Mouse (Mus musculus) G1E-ER4 (cell line): Measurements from ENCODE around the gene Mxd4. TPM values are rescaled to one million over a fixed set of nuclear protein-coding genes. Genes with fewer than 3 reads are reported as not detected.

Source experiments
- GATA1 ChIP-seq: IDR thresholded peaks from one replicate; pipeline ENCODE4 v1.8.0; 2012; ENCODE audit warnings: low read length, inconsistent platforms
- polyA plus RNA-seq: library from polyadenylated mRNA; stranded (reverse); fragments of >175 nt; gene quantifications from 2 replicates; pipeline ENCODE4 v1.2.3, GENCODE M21; 2012

Gene Mxd4
- polyA plus RNA-seq, 1 experiment = 18.2 TPM

GRCm38 (mm10) chr5:34185051-34185580 is 2.4 kb downstream of the Mxd4 start:
- no peak for TF ChIP-seq GATA1

DNA sequence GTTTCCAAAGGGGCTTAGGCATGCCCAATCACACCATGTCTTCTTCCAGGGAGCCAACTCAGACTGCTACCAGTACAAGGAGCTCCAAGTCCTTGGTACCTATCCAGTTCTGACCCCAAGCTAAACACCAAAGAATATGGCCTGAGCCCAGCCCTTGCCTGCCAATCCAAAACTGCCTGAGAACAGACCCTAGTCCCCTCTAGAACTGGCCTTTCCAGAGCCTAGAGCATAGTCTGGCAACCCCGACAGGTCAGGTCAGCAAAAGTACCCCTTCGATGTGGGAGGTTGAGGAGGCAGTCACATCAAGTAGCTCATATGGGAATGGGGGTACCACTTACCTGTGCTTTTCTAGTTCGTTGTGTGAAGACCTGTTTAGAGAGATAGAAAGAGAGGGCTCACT is 3.5 kb downstream of the Mxd4 start:
- TF ChIP-seq GATA1 = no peak

DNA sequence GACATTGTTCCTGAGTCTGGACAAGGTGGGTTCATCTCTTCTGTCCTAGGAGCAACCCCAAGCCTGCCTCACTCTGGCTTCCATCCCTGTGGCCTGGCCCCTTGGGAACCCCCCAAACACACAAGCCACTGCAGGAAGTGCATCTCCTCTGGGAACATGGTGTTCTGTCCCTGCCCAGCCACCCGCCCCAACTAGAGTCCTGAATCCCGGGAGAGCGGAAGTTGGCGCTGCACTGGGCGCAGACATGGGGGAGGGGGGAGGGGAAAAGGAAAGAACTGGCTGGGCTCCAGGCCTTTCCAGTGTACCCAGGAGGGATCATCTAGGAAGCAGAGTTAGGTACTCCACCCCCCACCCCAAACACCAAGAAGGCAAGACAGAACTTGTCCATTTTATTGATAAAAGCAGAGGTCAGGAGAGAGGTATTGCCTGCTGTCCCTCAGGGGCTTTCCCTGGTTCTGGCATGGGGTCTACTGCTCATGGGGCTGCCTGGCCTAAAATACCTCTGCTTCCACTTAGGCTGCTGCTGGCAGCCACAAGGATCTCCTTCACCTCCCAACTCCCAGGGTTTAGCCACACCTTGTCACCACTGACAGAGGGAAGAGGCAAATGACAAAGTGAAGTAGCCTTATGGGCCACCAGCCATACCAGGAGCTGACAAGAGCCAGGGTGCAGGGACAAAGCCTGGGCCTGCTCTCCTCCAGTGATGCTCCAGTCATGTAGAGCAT is 4.2 kb downstream of the Mxd4 start:
- TF ChIP-seq GATA1 = no peak

DNA sequence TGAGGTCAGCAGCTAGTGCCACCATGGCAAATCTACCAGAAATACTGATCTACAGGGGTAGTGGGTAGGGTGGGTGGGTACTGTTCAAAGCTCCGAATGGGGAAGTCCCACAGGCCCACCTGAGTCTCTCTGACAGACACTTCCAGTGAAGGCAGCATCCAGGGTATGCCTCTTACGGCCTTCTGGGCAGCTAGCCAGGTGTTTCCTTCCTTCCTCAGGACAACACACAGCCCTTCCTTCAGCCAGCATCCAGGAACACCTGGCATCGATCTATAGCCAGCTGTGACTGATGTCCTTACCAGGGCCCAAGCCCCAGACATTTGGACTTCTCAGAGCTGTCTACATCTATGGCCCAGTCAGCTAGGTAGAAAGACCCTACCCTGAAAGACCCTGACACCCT is 5.0 kb downstream of the Mxd4 start:
- no peak for TF ChIP-seq GATA1

DNA sequence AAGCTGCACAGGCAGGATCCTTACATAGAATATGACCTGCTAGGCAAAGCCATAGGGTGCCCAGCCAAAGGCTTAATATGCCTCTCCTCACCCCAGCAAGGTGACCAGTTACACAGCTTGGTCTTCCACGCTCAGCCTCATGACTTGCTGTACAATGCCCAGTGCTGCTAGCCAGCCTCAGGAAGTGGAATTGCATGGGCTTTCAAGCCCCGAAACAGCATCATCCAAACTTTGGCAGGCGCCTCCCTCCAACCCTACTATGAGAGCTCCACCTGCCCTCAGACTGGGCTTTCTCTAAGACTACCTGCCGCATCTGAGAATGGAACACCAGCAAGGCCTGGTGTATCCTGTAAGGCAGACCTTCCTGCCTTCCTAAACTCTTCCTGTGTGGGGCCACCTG is 9.7 kb downstream of the Mxd4 start:
- no peak for TF ChIP-seq GATA1

DNA sequence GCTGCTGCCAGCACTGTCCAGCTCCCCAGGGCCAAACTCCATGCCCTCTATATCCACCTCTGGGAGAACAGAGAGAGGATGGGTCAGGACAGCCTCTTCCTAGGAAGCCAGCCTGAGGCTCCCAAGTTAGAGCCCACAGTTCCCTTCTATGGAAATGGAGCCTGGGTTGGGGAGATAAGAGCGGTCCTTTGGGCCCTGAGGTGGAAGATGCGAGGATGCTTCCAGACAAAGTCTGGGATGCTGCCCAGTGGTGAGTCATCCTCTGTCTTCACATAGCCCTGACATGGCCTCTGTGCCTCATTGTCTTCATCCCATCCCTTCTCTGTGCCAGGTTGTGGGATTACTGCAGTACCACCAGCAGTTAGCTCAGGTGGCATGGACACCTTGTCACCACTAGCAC is 10.4 kb downstream of the Mxd4 start:
- TF ChIP-seq GATA1 = no peak

- no peak for TF ChIP-seq GATA1
Measured at GRCm38 (mm10) chr5:34176691-34177090, 10.8 kb downstream of the Mxd4 start.

- no peak for TF ChIP-seq GATA1
Measured at GRCm38 (mm10) chr5:34175403-34175694, 12.2 kb downstream of the Mxd4 start.

DNA sequence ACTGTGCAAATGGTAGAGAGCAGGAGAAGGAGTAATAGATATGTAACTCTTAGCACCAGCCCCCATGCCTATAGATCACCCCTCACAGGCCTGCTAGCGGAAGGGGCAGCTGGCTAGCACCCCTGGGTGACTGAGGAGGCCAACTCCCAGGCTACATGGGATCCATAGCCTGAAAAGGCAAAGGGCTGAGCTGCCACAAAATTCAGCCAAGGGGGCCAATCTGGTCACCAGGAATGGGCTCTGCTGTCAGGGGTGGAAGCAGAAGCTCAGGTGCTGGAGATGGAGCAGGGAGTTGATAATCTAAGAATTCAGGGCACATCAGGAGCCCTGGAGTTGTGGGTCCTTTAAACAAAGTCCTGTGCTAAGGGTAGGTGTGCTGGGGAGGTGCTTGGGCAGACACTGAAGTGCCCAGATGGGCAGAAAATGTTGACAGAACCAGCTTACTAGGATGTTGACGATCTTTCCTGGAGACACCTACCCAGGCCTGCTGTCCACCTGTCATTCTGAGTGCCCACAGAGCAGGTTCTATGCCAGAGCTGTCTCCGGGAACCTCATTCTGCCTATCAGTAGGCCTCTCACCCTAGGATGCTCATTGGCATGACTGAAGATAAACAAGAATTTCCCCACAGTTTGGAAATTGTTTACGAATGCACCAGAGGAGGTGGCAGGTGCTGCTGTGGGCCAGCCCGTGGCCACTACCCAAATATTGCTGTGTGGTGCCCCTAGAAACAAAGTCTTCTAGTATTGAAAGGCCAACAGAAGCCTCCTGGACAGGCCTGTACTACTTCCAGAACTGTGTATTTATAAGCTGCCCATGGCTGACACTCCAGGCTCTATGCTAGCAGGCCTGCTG is 12.7 kb downstream of the Mxd4 start:
- TF ChIP-seq GATA1 = no peak

DNA sequence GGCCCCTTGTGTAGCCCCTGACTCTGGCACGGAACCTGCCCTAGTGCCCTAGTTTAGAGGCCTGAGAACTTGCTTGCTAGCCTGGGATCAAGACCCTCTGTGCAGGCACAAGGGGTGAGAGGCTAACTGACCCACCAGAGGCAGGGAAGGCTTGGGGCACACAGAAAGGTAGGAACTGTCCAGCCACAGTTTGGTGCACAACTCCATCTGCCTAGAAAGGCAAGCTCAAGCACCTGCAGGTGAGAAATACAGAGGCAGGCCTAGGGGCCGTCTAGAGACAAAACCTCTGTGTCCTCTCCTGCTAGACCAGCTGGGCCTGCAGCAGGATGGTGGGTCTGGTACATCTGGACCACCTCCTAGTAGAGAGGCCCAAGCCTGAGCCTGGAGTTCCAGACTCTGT is 13.5 kb downstream of the Mxd4 start:
- no peak for TF ChIP-seq GATA1

- TF ChIP-seq GATA1 = no peak
Measured at GRCm38 (mm10) chr5:34170726-34171125, 16.8 kb downstream of the Mxd4 start.

DNA sequence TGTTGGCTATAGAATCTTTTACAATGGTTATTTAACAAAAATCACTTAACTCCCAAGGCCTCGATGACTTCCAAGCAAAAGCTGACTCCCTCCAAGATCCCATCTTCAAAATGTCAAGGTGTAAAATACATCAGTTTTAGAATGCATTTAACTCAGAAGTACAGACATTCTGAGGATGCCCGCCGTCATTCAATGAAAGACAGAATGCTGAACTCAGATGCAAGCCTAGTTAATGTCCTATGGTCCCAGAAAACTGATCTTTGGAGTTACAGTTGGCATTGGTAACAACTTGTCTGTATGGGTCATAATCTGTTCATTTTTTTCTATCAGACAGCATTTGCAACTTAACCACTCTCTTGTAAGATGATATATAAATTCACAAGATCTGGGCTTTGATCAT is 17.6 kb downstream of the Mxd4 start:
- no peak for TF ChIP-seq GATA1

DNA sequence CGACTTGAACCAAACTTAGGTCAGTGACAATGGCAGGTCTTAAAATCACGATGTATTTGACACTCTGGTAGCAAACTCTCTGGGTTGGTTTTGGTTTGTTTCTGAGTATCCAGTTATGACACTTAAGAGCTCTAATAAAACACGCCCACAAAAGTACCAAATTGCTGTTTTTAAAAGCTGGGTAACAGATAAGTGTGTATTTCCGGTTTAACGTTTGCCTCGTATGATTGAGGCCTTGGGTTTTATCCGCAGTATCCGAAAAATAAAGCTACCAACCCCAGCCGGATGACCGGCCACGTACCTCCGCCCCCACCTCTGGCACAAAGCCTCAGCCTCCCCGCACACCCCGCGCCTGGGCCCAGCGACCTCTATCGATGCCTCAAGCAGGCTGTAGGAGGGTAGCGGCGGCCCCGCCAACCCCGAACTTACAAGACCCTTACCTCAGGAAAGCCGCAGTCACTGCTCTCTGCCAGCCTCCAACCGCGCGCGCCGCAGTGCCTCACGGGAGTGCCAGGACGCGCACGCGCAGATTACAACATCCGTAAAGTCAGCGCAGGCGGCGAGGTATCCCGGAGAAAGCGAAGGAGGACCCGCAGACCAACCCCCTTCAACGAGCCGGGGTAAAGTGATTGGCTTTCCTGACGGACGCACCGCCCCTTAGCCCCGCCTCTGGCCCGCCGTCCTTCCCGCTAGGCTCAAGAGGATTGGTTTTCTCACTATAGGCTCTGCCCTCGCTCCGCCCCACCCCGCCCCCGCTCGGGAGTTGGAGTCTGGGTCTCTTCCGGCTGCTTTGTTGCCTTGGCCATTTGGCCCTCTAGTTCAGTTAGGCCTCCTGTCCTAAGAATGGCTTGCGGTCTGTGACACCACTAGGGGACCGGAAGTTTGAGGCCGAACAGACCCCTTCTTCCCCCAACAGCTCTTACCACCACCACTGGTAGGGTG is 18.3 kb downstream of the Mxd4 start, which contains the start of the genes Poln and Haus3:
TSS of gene Poln (minus strand) at position 499 of the 942 bp plus-strand sequence.
TSS of gene Haus3 (minus strand) at position 578 of the 942 bp plus-strand sequence.
- TF ChIP-seq GATA1 = no peak

GRCm38 (mm10) chr5:34167857-34168256 is 19.7 kb downstream of the Mxd4 start:
- no peak for TF ChIP-seq GATA1

- TF ChIP-seq GATA1 = no peak
Measured at GRCm38 (mm10) chr5:34165793-34166192, 21.7 kb downstream of the Mxd4 start.

DNA sequence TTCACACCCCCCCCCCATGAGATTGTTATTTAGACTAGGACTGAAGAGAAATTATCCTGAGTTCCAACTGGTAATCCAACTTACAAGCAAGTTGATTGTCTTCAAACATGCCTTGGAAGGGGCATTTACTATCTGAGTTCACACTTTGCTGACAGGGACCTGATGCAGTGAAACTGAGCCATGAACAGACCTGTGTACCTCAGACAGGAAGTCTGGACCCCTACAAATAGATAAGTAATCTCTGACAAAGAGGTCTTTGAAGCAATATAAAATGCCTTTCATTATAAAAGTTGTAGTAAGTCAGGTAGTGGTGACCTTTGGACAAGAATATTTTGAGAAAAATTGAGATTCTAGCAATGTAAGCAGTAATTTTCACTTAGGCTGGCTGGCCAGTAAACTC is 39.0 kb downstream of the Mxd4 start:
- no peak for TF ChIP-seq GATA1

DNA sequence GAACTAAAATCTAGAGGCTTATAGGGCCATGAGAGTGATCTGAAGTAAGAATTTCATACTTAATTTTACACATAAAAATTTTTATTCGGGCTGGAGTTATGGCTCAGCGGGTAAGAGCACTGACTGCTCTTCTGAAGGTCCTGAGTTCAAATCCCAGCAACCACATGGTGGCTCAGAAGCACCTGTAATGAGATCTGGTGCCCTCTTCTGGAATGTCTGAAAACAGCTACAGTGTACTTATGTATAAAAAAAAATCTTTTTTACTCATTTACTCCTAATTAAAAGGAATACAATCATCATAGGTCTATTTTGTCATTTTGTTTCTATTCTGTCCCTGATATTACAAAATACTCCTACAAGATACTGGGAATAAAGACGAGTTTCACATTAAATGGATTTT is 40.0 kb downstream of the Mxd4 start:
- no peak for TF ChIP-seq GATA1
